In genomic region chr5:134182735-134183134, GRCm38 (mm10) we compare ENCODE assay signal across 8 mouse cellular contexts. TPM values are rescaled to one million over a fixed set of nuclear protein-coding genes. Genes with fewer than 3 reads are reported as not detected.
A peak's percentile ranks its signal among the peaks of the same experiment; 100 is the strongest.
DNase-seq lines count a peak whose midpoint lies in the region; ATAC-seq and TF ChIP-seq lines count a peak whose summit lies in the region.

No protein-coding gene starts in this region.

- H3K27me3 ChIP-seq in cerebellum, adult 2 months (ENCODE audit: control insufficient read depth, insufficient read depth, low read length): no peaks in the 10 kb centered on the region
- no peaks in the 10 kb centered on the region for H3K27me3 ChIP-seq in forebrain, embryonic 13.5 days
- H3K27me3 ChIP-seq in hindbrain, postnatal 0 days (ENCODE audit: insufficient read depth, low read length): no peaks in the 10 kb centered on the region
- no peaks in the 10 kb centered on the region for H3K27me3 ChIP-seq in liver, embryonic 14.5 days (ENCODE audit: control insufficient read depth, insufficient read depth, low read length)

- H3K36me3 ChIP-seq in forebrain, embryonic 13.5 days (ENCODE audit: poor library complexity, severe bottlenecking): no peaks in the 10 kb centered on the region
- no peaks in the 10 kb centered on the region for H3K36me3 ChIP-seq in hindbrain, postnatal 0 days (ENCODE audit: insufficient read depth, low read length)
- no peaks in the 10 kb centered on the region for H3K36me3 ChIP-seq in liver, embryonic 14.5 days (replicated peaks; ENCODE audit: control insufficient read depth, insufficient read depth, low read depth)

- TF ChIP-seq POLR2A in cerebellum, adult 2 months (IDR thresholded peaks at IDR 0.05; ENCODE audit: borderline replicate concordance, insufficient read depth, low read length): no peak

- peaks cover 11% of the 10 kb centered on the region; the same call in 1 of the 2 replicates for H3K4me1 ChIP-seq in cerebellum, adult 2 months (ENCODE audit: control insufficient read depth, insufficient read depth, low read length)
- peaks cover 14% of the 10 kb centered on the region for H3K4me1 ChIP-seq in forebrain, embryonic 13.5 days
- 0 out of 2 replicates have a peak, but pooled peaks cover 5% of the 10 kb centered on the region for H3K4me1 ChIP-seq in hindbrain, postnatal 0 days (ENCODE audit: insufficient read depth, low read length)
- H3K4me1 ChIP-seq in liver, embryonic 14.5 days (replicated peaks; ENCODE audit: control insufficient read depth in 2 of 2, insufficient read depth in 2 of 2, low read length in 1 of 2): peaks cover 16 to 23% of the 10 kb centered on the region in 2 experiments

- H3K9ac ChIP-seq in forebrain, embryonic 13.5 days: peak overlapping the region; percentile 77
- H3K9ac ChIP-seq in hindbrain, postnatal 0 days (replicated peaks; ENCODE audit: low read length): peak overlapping the region; percentile 84; the same call in 1 of the 2 replicates
- H3K9ac ChIP-seq in liver, embryonic 14.5 days (replicated peaks): no peak overlapping the region; the same call in 1 of the 2 replicates

- no peak for TF ChIP-seq EP300 in liver, embryonic 14.5 days (IDR thresholded peaks at IDR 0.05; ENCODE audit: low read depth)

- H3K27ac ChIP-seq in cerebellum, adult 2 months (ENCODE audit: insufficient read depth, low read length): 0 out of 2 replicates have a peak overlapping the region, but pooled peaks have one; percentile 16
- no peak overlapping the region for H3K27ac ChIP-seq in forebrain, embryonic 13.5 days
- no peak overlapping the region for H3K27ac ChIP-seq in hindbrain, postnatal 0 days
- no peak overlapping the region; the same call in 1 of the 2 replicates for H3K27ac ChIP-seq in liver, embryonic 14.5 days

- no peak for ATAC-seq in forebrain, embryonic 13.5 days
- ATAC-seq in hindbrain, postnatal 0 days: no peak
- no peak for ATAC-seq in liver, embryonic 14.5 days (ENCODE audit: insufficient read depth)
- no peak for ATAC-seq in inflammation-experienced regulatory T-cells, adult 6 months

- H3K9me3 ChIP-seq in forebrain, embryonic 13.5 days (replicated peaks): no peaks in the 10 kb centered on the region
- H3K9me3 ChIP-seq in hindbrain, postnatal 0 days (ENCODE audit: low read length): no peaks in the 10 kb centered on the region
- H3K9me3 ChIP-seq in liver, embryonic 14.5 days (ENCODE audit: control insufficient read depth, low read length): no peaks in the 10 kb centered on the region

- DNase-seq in cerebellum, adult 2 months: peak in 1 of 2 experiments; percentile 22
- no peak for DNase-seq in cerebellum, postnatal 4 days (ENCODE audit: low spot score in 2 of 2)
- DNase-seq in hindbrain, postnatal 0 days (ENCODE audit: low spot score): no peak
- DNase-seq in liver, embryonic 14.5 days (ENCODE audit: low read depth in 3 of 3, low spot score in 3 of 3): no peak
- DNase-seq in retina, postnatal 1 day: peak; percentile 41
- DNase-seq in layer of hippocampus, adult 9-11 months: no peak

- no peak for TF ChIP-seq CTCF in cerebellum, adult 2 months (IDR thresholded peaks at IDR 0.05; ENCODE audit: borderline replicate concordance, insufficient read depth, low read depth, low read length)
- TF ChIP-seq CTCF in hindbrain, postnatal 0 days (IDR thresholded peaks at IDR 0.05; ENCODE audit: low read depth): no peak
- no peak for TF ChIP-seq CTCF in liver, embryonic 14.5 days (IDR thresholded peaks at IDR 0.05; ENCODE audit: low read depth)

- H3K4me2 ChIP-seq in forebrain, embryonic 13.5 days: peak overlapping the region; percentile 89
- H3K4me2 ChIP-seq in hindbrain, postnatal 0 days (ENCODE audit: low read depth, low read length): peak overlapping the region; percentile 76
- H3K4me2 ChIP-seq in liver, embryonic 14.5 days (ENCODE audit: low read depth): peak overlapping the region; percentile 97

- H3K4me3 ChIP-seq in cerebellum, adult 2 months (replicated peaks; ENCODE audit: insufficient read depth, low read depth, low read length): no peak overlapping the region
- peak overlapping the region; percentile 69 for H3K4me3 ChIP-seq in forebrain, embryonic 13.5 days
- H3K4me3 ChIP-seq in hindbrain, postnatal 0 days (ENCODE audit: low read length): no peak overlapping the region
- peak overlapping the region in 1 of 2 experiments; percentile 94; a peak in 1 of 4 replicates for H3K4me3 ChIP-seq in liver, embryonic 14.5 days (ENCODE audit: insufficient read depth in 1 of 2, low read depth in 2 of 2, low read length in 2 of 2)

- 27% methylated on average over 4 of the region's 4 CpGs for WGBS in cerebellum, adult 2 months
- 76% methylated on average over 4 of the region's 4 CpGs for WGBS in forebrain, embryonic 13.5 days
- WGBS in hindbrain, postnatal 0 days: 47% methylated on average over 4 of the region's 4 CpGs
- WGBS in liver, embryonic 14.5 days (ENCODE audit: insufficient replicate concordance): 50% methylated on average over 4 of the region's 4 CpGs

RNA-seq across cellular contexts. Expression of gene Gtf2ird2, which starts 1.1 kb away (rescaled TPM):
- polyA plus RNA-seq in cerebellum, adult 2 months (2012; rRNA removed): 17.6 and 18.4 TPM in 2 replicates
- 11.0 and 12.8 TPM in 2 replicates for polyA plus RNA-seq in forebrain, embryonic 13.5 days (2015; fragmentation: Nextera tagmentation; extraction: Ambion mirVana)
- total RNA-seq in hindbrain, postnatal 0 days (2014; rRNA removed): 14.6 and 19.7 TPM in 2 replicates
- polyA plus RNA-seq in hindbrain, postnatal 0 days (2015; fragmentation: Nextera tagmentation; extraction: Ambion mirVana): 11.6 and 12.6 TPM in 2 replicates
- polyA plus RNA-seq in liver, embryonic 14.5 days (2012; rRNA removed): 2.0 TPM in 2 replicates
- polyA plus RNA-seq in liver, embryonic 14.5 days (2014; fragmentation: Nextera tagmentation; extraction: Ambion mirVana): 1.1 and 1.2 TPM in 2 replicates
- polyA plus RNA-seq in inflammation-experienced regulatory T-cells, adult 6 months (2017; shearing (Covaris generic)): 1 to 10 TPM; 2.2 to 7.0 (median 4.0) TPM

RNA-seq across cellular contexts. Expression of gene Rcc1l, which starts 6.2 kb away (rescaled TPM):
- polyA plus RNA-seq in cerebellum, adult 2 months (2012; rRNA removed): 15.7 and 16.5 TPM in 2 replicates
- 23.3 and 24.4 TPM in 2 replicates for polyA plus RNA-seq in forebrain, embryonic 13.5 days (2015; fragmentation: Nextera tagmentation; extraction: Ambion mirVana)
- total RNA-seq in hindbrain, postnatal 0 days (2014; rRNA removed): 20.6 and 23.0 TPM in 2 replicates
- 21.5 and 21.7 TPM in 2 replicates for polyA plus RNA-seq in hindbrain, postnatal 0 days (2015; fragmentation: Nextera tagmentation; extraction: Ambion mirVana)
- polyA plus RNA-seq in liver, embryonic 14.5 days (2012; rRNA removed): 6.5 and 8.4 TPM in 2 replicates
- polyA plus RNA-seq in liver, embryonic 14.5 days (2014; fragmentation: Nextera tagmentation; extraction: Ambion mirVana): 11.1 and 11.2 TPM in 2 replicates
- 1 to 10 TPM; 2.1 to 3.9 (median 2.2) TPM for polyA plus RNA-seq in inflammation-experienced regulatory T-cells, adult 6 months (2017; shearing (Covaris generic))

RNA-seq across cellular contexts. Expression of gene Ncf1, which starts 46.7 kb away (rescaled TPM):
- 2.5 and 3.0 TPM in 2 replicates for polyA plus RNA-seq in cerebellum, adult 2 months (2012; rRNA removed)
- 1.5 and 1.8 TPM in 2 replicates for polyA plus RNA-seq in forebrain, embryonic 13.5 days (2015; fragmentation: Nextera tagmentation; extraction: Ambion mirVana)
- total RNA-seq in hindbrain, postnatal 0 days (2014; rRNA removed): 2.8 and 4.9 TPM in 2 replicates
- polyA plus RNA-seq in hindbrain, postnatal 0 days (2015; fragmentation: Nextera tagmentation; extraction: Ambion mirVana): 2.0 and 2.3 TPM in 2 replicates
- 7.7 and 9.8 TPM in 2 replicates for polyA plus RNA-seq in liver, embryonic 14.5 days (2012; rRNA removed)
- 9.8 and 11.1 TPM in 2 replicates for polyA plus RNA-seq in liver, embryonic 14.5 days (2014; fragmentation: Nextera tagmentation; extraction: Ambion mirVana)
- 1 to 10 TPM; 3.9 to 8.5 (median 4.5) TPM for polyA plus RNA-seq in inflammation-experienced regulatory T-cells, adult 6 months (2017; shearing (Covaris generic))
